Mouse (Mus musculus): Measurements from ENCODE around the gene Med26.

GRCm38 (mm10) chr8:72555770-72556169 is 7.7 kb upstream of the Med26 start:
- TF ChIP-seq CTCF (IDR thresholded peaks at IDR 0.05; ENCODE audit: extremely low read depth, insufficient read depth, low read length) = no peak
- TF ChIP-seq POLR2A (IDR thresholded peaks at IDR 0.05; ENCODE audit: extremely low read depth, insufficient read depth, low read length) = no peak

Data from cortical plate, adult 2 months (tissue).